Mouse (Mus musculus): ENCODE results near the gene Pitx1. TPM values are rescaled to one million over a fixed set of nuclear protein-coding genes. Genes with fewer than 3 reads are reported as not detected.

The Pitx1 gene
- polyA plus RNA-seq, 1 experiment, result not detected

- Histone ChIP-seq H3K27ac (replicated peaks; ENCODE audit: low read depth, low read length) (no peak overlapping the region), H3K4me3 (ENCODE audit: insufficient read depth, low read depth, low read length) (no peak overlapping the region), H3K4me1 (ENCODE audit: control insufficient read depth, insufficient read depth, insufficient read length, low read length) (no peaks in the 10 kb centered on the region)
Observed at GRCm38 (mm10) chr13:55836786-55837780, 1.1 kb upstream of the Pitx1 start.

- Histone ChIP-seq H3K27ac (replicated peaks; ENCODE audit: low read depth, low read length) (no peak overlapping the region), H3K4me3 (ENCODE audit: insufficient read depth, low read depth, low read length) (no peak overlapping the region), H3K4me1 (ENCODE audit: control insufficient read depth, insufficient read depth, insufficient read length, low read length) (no peaks in the 10 kb centered on the region; the same call in 1 of the 2 replicates)
Observed at GRCm38 (mm10) chr13:55835548-55836097, 369 bp downstream of the Pitx1 start.

- Histone ChIP-seq H3K4me3 (ENCODE audit: insufficient read depth, low read depth, low read length) (no peak overlapping the region), H3K4me1 (ENCODE audit: control insufficient read depth, insufficient read depth, insufficient read length, low read length) (no peaks in the 10 kb centered on the region; the same call in 1 of the 2 replicates)
Observed at GRCm38 (mm10) chr13:55834667-55835066, 1.3 kb downstream of the Pitx1 start.

GRCm38 (mm10) chr13:55833921-55834320 is 2.1 kb downstream of the Pitx1 start:
- Histone ChIP-seq H3K4me1 (ENCODE audit: control insufficient read depth, insufficient read depth, insufficient read length, low read length) (no peaks in the 10 kb centered on the region; the same call in 1 of the 2 replicates), H3K27ac (replicated peaks; ENCODE audit: low read depth, low read length) (no peak overlapping the region), H3K4me3 (ENCODE audit: insufficient read depth, low read depth, low read length) (no peak overlapping the region)

More at GRCm38 (mm10) chr13:55834667-55835066, 1.3 kb downstream of the Pitx1 start:
- no peak overlapping the region for H3K27ac ChIP-seq (replicated peaks; ENCODE audit: low read depth, low read length)

DNA sequence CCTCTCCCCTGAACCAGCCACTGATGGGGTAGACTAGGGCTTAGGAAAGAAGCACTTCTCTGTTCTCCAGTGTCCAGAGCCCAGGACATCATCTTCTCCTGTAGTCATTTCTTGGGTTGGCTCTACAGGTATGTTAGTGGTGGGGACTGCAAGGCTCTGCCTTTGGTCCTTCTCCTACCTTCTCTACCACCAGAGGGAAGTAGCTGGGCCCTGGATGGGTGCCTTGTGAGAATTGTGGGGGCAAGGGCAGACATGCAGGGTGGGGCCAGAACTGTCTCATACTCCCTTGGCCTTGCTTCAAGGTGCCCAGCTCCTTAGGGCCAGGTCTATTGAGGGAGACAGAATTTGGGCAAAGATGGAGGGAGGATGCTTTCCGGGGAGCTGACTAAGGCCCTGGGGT is 3.4 kb downstream of the Pitx1 start:
- Histone ChIP-seq H3K4me1 (ENCODE audit: control insufficient read depth, insufficient read depth, insufficient read length, low read length) (no peaks in the 10 kb centered on the region; the same call in 1 of the 2 replicates), H3K4me3 (ENCODE audit: insufficient read depth, low read depth, low read length) (no peak overlapping the region), H3K27ac (replicated peaks; ENCODE audit: low read depth, low read length) (no peak overlapping the region)

- Histone ChIP-seq H3K27ac (replicated peaks; ENCODE audit: low read depth, low read length) (no peak overlapping the region), H3K4me3 (ENCODE audit: insufficient read depth, low read depth, low read length) (no peak overlapping the region)
Observed at GRCm38 (mm10) chr13:55831722-55832160, 4.3 kb downstream of the Pitx1 start.

GRCm38 (mm10) chr13:55830833-55831721 is 4.9 kb downstream of the Pitx1 start:
- Histone ChIP-seq H3K4me3 (ENCODE audit: insufficient read depth, low read depth, low read length) (no peak overlapping the region), H3K27ac (replicated peaks; ENCODE audit: low read depth, low read length) (no peak overlapping the region), H3K4me1 (ENCODE audit: control insufficient read depth, insufficient read depth, insufficient read length, low read length) (no peaks in the 10 kb centered on the region; the same call in 1 of the 2 replicates)

More at GRCm38 (mm10) chr13:55831722-55832160, 4.3 kb downstream of the Pitx1 start:
- no peaks in the 10 kb centered on the region; the same call in 1 of the 2 replicates for H3K4me1 ChIP-seq (ENCODE audit: control insufficient read depth, insufficient read depth, insufficient read length, low read length)

- Histone ChIP-seq H3K27ac (replicated peaks; ENCODE audit: low read depth, low read length) (no peak overlapping the region), H3K4me1 (ENCODE audit: control insufficient read depth, insufficient read depth, insufficient read length, low read length) (no peaks in the 10 kb centered on the region; the same call in 1 of the 2 replicates), H3K4me3 (ENCODE audit: insufficient read depth, low read depth, low read length) (no peak overlapping the region)
Observed at GRCm38 (mm10) chr13:55830081-55830832, 5.7 kb downstream of the Pitx1 start.

GRCm38 (mm10) chr13:55829018-55829655 is 6.9 kb downstream of the Pitx1 start:
- Histone ChIP-seq H3K4me3 (ENCODE audit: insufficient read depth, low read depth, low read length) (no peak overlapping the region), H3K4me1 (ENCODE audit: control insufficient read depth, insufficient read depth, insufficient read length, low read length) (no peaks in the 10 kb centered on the region; the same call in 1 of the 2 replicates), H3K27ac (replicated peaks; ENCODE audit: low read depth, low read length) (no peak overlapping the region)

DNA sequence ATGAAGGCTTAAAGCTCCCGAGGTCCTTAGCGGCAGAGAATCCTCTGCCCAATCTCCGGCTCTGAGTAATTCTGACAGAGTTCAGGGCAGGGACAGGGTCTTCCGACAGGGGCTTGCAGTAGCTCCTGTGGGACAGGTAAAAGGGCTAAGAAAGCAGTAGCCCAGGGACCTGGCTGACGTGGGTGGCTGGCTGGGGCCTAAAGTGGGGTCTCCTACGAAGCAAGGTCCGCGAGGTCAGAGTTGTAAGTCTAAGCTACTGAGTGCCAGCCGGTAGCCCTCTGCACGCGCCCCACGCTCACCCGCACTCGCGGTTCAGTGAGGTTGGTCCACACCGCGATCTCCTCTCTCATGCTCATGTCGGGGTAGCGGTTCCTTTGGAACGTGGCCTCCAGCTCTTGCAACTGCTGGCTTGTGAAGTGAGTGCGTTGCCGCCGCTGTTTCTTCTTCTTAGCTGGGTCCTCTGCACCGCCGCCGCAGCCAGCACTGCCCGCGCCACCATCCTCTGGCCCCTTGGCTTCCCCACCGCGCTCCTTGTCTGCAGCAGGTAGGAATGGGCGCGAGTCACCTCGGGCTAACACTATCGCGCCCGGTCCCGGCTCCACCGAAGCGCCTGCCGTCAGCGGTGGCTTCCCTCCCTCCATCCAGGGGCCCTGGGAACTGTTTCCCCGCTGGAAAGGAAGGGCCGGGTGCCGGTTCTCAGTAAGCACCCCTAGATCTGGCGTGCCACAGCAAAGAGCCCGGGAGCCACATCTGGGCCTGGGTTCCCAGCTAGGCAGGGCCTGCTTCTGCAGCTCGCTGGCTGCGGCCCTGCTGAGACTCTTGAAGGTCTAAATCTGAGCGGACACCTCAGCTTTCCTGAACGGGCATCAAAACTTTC is 7.6 kb downstream of the Pitx1 start:
- Histone ChIP-seq H3K4me3 (ENCODE audit: insufficient read depth, low read depth, low read length) (peak overlapping the region; percentile 22), H3K27ac (replicated peaks; ENCODE audit: low read depth, low read length) (no peak overlapping the region), H3K4me1 (ENCODE audit: control insufficient read depth, insufficient read depth, insufficient read length, low read length) (no peaks in the 10 kb centered on the region; the same call in 1 of the 2 replicates)

GRCm38 (mm10) chr13:55827679-55828140 is 8.3 kb downstream of the Pitx1 start:
- Histone ChIP-seq H3K27ac (replicated peaks; ENCODE audit: low read depth, low read length) (no peak overlapping the region), H3K4me1 (ENCODE audit: control insufficient read depth, insufficient read depth, insufficient read length, low read length) (no peaks in the 10 kb centered on the region; the same call in 1 of the 2 replicates), H3K4me3 (ENCODE audit: insufficient read depth, low read depth, low read length) (peak overlapping the region; percentile 22)

DNA sequence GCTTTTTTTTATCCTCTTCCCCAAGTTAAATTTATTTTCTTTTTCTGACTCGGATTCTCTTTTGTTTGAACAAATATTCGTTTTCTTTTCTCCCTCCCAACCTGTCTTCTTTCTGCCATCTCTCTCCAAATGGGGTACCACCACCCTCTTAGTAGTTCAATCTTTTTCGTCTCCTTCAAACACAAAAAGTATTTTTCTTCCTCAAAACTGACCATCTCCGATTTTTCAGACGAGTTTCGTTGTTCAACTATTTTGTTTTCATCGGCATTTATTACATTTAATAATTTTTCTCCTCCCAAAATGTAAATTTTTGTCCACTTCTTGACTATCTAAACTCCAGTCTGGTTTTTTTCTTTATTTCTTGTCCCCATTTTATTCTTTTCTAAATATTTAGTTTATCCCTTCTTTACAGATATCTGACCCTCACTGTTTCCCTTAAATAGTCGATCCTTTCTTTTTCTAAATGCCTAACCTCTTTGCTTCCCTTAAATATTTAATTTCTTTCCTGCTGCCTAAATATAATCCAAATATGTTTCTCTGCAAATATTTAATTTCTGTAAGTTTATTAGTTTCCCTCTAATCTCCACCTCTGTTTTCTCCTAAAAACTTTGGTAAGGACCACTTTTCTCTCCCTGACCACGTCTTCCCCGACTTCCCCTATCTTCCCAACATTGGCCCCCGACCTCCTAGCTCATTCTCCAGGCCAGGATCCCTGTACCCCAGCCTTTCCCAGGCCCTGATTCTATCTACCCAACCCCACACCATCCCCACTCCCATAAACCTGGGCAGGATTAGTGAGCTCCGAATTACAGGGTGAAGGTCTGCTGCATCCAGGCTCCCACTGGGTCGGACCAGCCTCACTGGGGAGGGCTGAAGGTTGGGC is 9.0 kb downstream of the Pitx1 start:
- no peaks in the 10 kb centered on the region; the same call in 1 of the 2 replicates for H3K4me1 ChIP-seq (ENCODE audit: control insufficient read depth, insufficient read depth, insufficient read length, low read length)
- H3K4me3 ChIP-seq (ENCODE audit: insufficient read depth, low read depth, low read length), result no peak overlapping the region
- no peak overlapping the region for H3K27ac ChIP-seq (replicated peaks; ENCODE audit: low read depth, low read length)

Measured in brown adipose tissue, adult 24 weeks (tissue).